Comparison of ENCODE assay signal across 13 mouse cellular contexts in genomic region chr11:33799933-33800332, GRCm38 (mm10).
A peak's percentile ranks its signal among the peaks of the same experiment; 100 is the strongest.
DNase-seq lines count a peak whose midpoint lies in the region; ATAC-seq and TF ChIP-seq lines count a peak whose summit lies in the region.
"Had no signal": no experiment of that assay in that cellular context is flagged by ENCODE, and none has a peak within 500 bp of the region (broad histone marks: within the 10 kb centered on the region; RNA-seq: fewer than 3 reads in every experiment).

No protein-coding gene starts in this region.

- H3K27me3 ChIP-seq in hindbrain, embryonic 15.5 days: no peaks in the 10 kb centered on the region
- H3K27me3 ChIP-seq in hindbrain, embryonic 10.5 days (ENCODE audit: insufficient read depth, poor library complexity, severe bottlenecking): no peaks in the 10 kb centered on the region
- no peaks in the 10 kb centered on the region for H3K27me3 ChIP-seq in midbrain, embryonic 11.5 days (ENCODE audit: control insufficient read depth, insufficient read depth, low read length)
- no peaks in the 10 kb centered on the region for H3K27me3 ChIP-seq in midbrain, embryonic 14.5 days (ENCODE audit: control insufficient read depth, insufficient read depth, low read length)
- H3K27me3 ChIP-seq: limb, embryonic 12.5 days had no signal

- ATAC-seq in hindbrain, embryonic 15.5 days (ENCODE audit: low FRiP score, low read depth): peak; percentile 35; the same call in 1 of the 2 replicates
- ATAC-seq in midbrain, embryonic 11.5 days (ENCODE audit: low FRiP score): peak; percentile 50; the same call in 1 of the 2 replicates
- no peak for ATAC-seq in midbrain, embryonic 14.5 days (ENCODE audit: low FRiP score, low TSS enrichment)

- no peak overlapping the region for H3K4me2 ChIP-seq in hindbrain, embryonic 15.5 days
- no peak overlapping the region for H3K4me2 ChIP-seq in midbrain, embryonic 11.5 days
- H3K4me2 ChIP-seq in midbrain, embryonic 14.5 days (ENCODE audit: low read length): no peak overlapping the region
- H3K4me2 ChIP-seq: limb, embryonic 12.5 days had no signal

- no peak overlapping the region for H3K4me3 ChIP-seq in hindbrain, embryonic 15.5 days
- no peak overlapping the region for H3K4me3 ChIP-seq in hindbrain, embryonic 10.5 days
- H3K4me3 ChIP-seq in midbrain, embryonic 11.5 days (ENCODE audit: low read depth, low read length): no peak overlapping the region
- no peak overlapping the region for H3K4me3 ChIP-seq in midbrain, embryonic 14.5 days (replicated peaks; ENCODE audit: low read depth, low read length)
- H3K4me3 ChIP-seq in olfactory bulb, adult 2 months (ENCODE audit: insufficient read depth, low read depth, low read length): no peak overlapping the region
- H3K4me3 ChIP-seq: embryonic facial prominence, embryonic 10.5 days; limb, embryonic 12.5 days had no signal

- no peak for TF ChIP-seq POLR2A in olfactory bulb, adult 2 months (IDR thresholded peaks at IDR 0.05; ENCODE audit: insufficient read depth, low read depth, low read length)

- no peaks in the 10 kb centered on the region for H3K36me3 ChIP-seq in hindbrain, embryonic 15.5 days
- no peaks in the 10 kb centered on the region for H3K36me3 ChIP-seq in hindbrain, embryonic 10.5 days
- no peaks in the 10 kb centered on the region for H3K36me3 ChIP-seq in midbrain, embryonic 11.5 days (ENCODE audit: control insufficient read depth, insufficient read depth, low read length)
- no peaks in the 10 kb centered on the region for H3K36me3 ChIP-seq in midbrain, embryonic 14.5 days (ENCODE audit: control insufficient read depth, insufficient read depth, low read length)
- H3K36me3 ChIP-seq: embryonic facial prominence, embryonic 10.5 days; limb, embryonic 12.5 days had no signal

- no peak overlapping the region for H3K27ac ChIP-seq in hindbrain, embryonic 15.5 days (replicated peaks)
- H3K27ac ChIP-seq in hindbrain, embryonic 10.5 days: no peak overlapping the region
- H3K27ac ChIP-seq in midbrain, embryonic 11.5 days (ENCODE audit: low read depth, low read length): no peak overlapping the region
- H3K27ac ChIP-seq in midbrain, embryonic 14.5 days (replicated peaks; ENCODE audit: low read depth, low read length): no peak overlapping the region
- peak overlapping the region; percentile 72; the same call in 1 of the 2 replicates for H3K27ac ChIP-seq in olfactory bulb, adult 2 months (ENCODE audit: insufficient read depth, low read depth, low read length)
- H3K27ac ChIP-seq: embryonic facial prominence, embryonic 10.5 days; limb, embryonic 12.5 days had no signal

- DNase-seq in cerebellum, postnatal 25 days: peak; percentile 27 to 46
- DNase-seq in cerebellum, adult 9-10 months: no peak
- DNase-seq in hindbrain, embryonic 10.5 days (ENCODE audit: low spot score): no peak
- DNase-seq in midbrain, embryonic 11.5 days (ENCODE audit: low spot score, missing footprints): no peak
- no peak for DNase-seq in midbrain, embryonic 14.5 days
- DNase-seq in thymus, postnatal 14 days: no peak
- DNase-seq: cerebellum, postnatal 10 days; kidney, adult 18-20 months; right cerebral cortex, postnatal 25 days had no signal

- no peaks in the 10 kb centered on the region for H3K9me3 ChIP-seq in hindbrain, embryonic 15.5 days
- H3K9me3 ChIP-seq in hindbrain, embryonic 10.5 days: no peaks in the 10 kb centered on the region
- H3K9me3 ChIP-seq in midbrain, embryonic 11.5 days (ENCODE audit: control insufficient read depth, low read length): no peaks in the 10 kb centered on the region
- no peaks in the 10 kb centered on the region for H3K9me3 ChIP-seq in midbrain, embryonic 14.5 days (ENCODE audit: control insufficient read depth, low read length)
- H3K9me3 ChIP-seq: embryonic facial prominence, embryonic 10.5 days; limb, embryonic 12.5 days had no signal

- WGBS in hindbrain, embryonic 15.5 days: 65% methylated on average over 1 of the region's 1 CpGs
- 57% methylated on average over 1 of the region's 1 CpGs for WGBS in hindbrain, embryonic 10.5 days
- 38% methylated on average over 1 of the region's 1 CpGs for WGBS in midbrain, embryonic 11.5 days
- 61% methylated on average over 1 of the region's 1 CpGs for WGBS in midbrain, embryonic 14.5 days
- 17% methylated on average over 1 of the region's 1 CpGs for WGBS in olfactory bulb, adult 2 months

- peaks cover 11% of the 10 kb centered on the region; the same call in 1 of the 2 replicates for H3K4me1 ChIP-seq in hindbrain, embryonic 15.5 days (replicated peaks)
- H3K4me1 ChIP-seq in hindbrain, embryonic 10.5 days (replicated peaks): peaks cover 9% of the 10 kb centered on the region; the same call in 1 of the 2 replicates
- H3K4me1 ChIP-seq in midbrain, embryonic 11.5 days (ENCODE audit: control insufficient read depth, insufficient read depth, low read length): no peaks in the 10 kb centered on the region
- peaks cover 15% of the 10 kb centered on the region for H3K4me1 ChIP-seq in midbrain, embryonic 14.5 days (ENCODE audit: control insufficient read depth, insufficient read depth, low read length)
- H3K4me1 ChIP-seq in olfactory bulb, adult 2 months (ENCODE audit: control insufficient read depth, insufficient read depth, low read length): peaks cover 31% of the 10 kb centered on the region

- TF ChIP-seq CTCF in olfactory bulb, adult 2 months (IDR thresholded peaks at IDR 0.05; ENCODE audit: insufficient read depth, low read depth, low read length): no peak

- H3K9ac ChIP-seq in hindbrain, embryonic 15.5 days: no peak overlapping the region
- H3K9ac ChIP-seq in midbrain, embryonic 11.5 days (ENCODE audit: low read length): no peak overlapping the region
- no peak overlapping the region for H3K9ac ChIP-seq in midbrain, embryonic 14.5 days (replicated peaks; ENCODE audit: low read length)
- H3K9ac ChIP-seq: limb, embryonic 12.5 days had no signal

Comparison
In these comparisons a context has a peak if more than half of its experiments do, and no peak if none do; other contexts are left out.
1. DNase-seq: peak in cerebellum, postnatal 25 days (2 of 2); none in cerebellum, adult 9-10 months (single experiment), hindbrain, embryonic 10.5 days (single experiment), midbrain, embryonic 11.5 days (single experiment), midbrain, embryonic 14.5 days (single experiment) and thymus, postnatal 14 days (single experiment).